Mouse (Mus musculus) embryonic facial prominence, embryonic 11.5 days (tissue): ENCODE data around the gene Dysf. TPM values are rescaled to one million over a fixed set of nuclear protein-coding genes. Genes with fewer than 3 reads are reported as not detected.
A peak's percentile ranks its signal among the peaks of the same experiment; 100 is the strongest.

Experiments
- ATAC-seq: fragments of 200-750 bp; cut with Nextera tagmentation; replicated peaks from 2 replicates; pipeline ENCODE4 v1.8.0; 2017; ENCODE audit warnings: low read depth; ENCODE audit not compliant: insufficient number of reproducible peaks, low FRiP score, low TSS enrichment
- DNase-seq: peaks from one replicate; pipeline ENCODE4 v3.0.0-alpha.2; 2015; ENCODE audit warnings: low spot score
- H3K27ac ChIP-seq: fragments of 300-500 bp; sonication (generic); replicated peaks from 2 replicates; pipeline ENCODE4 v1.5.1; 2014; ENCODE audit warnings: mild to moderate bottlenecking, low read depth, low read length, control low read depth
- H3K27me3 ChIP-seq: fragments of 300-500 bp; sonication (generic); 2 replicates; pipeline ENCODE4 v1.6.1; 2014; ENCODE audit warnings: mild to moderate bottlenecking, low read length, moderate library complexity, mixed read lengths; ENCODE audit not compliant: control insufficient read depth, insufficient read depth
- H3K36me3 ChIP-seq: fragments of 300-500 bp; sonication (generic); replicated peaks from 2 replicates; pipeline ENCODE4 v1.6.1; 2014; ENCODE audit warnings: low read depth, mild to moderate bottlenecking, low read length, moderate library complexity, mixed read lengths; ENCODE audit not compliant: control insufficient read depth, insufficient read depth
- H3K4me1 ChIP-seq: fragments of 300-500 bp; sonication (generic); 2 replicates; pipeline ENCODE4 v1.6.1; 2014; ENCODE audit warnings: low read length, mixed read lengths; ENCODE audit not compliant: control insufficient read depth, insufficient read depth
- H3K4me2 ChIP-seq: fragments of 300-500 bp; sonication (generic); 2 replicates; pipeline ENCODE4 v1.6.1; 2014; ENCODE audit warnings: low read depth, mild to moderate bottlenecking, control low read depth, low read length, moderate library complexity
- H3K4me3 ChIP-seq: fragments of 300-500 bp; sonication (generic); 2 replicates; pipeline ENCODE4 v1.5.1; 2014; ENCODE audit warnings: low read depth, low read length, control low read depth
- H3K9ac ChIP-seq: fragments of 300-500 bp; sonication (generic); replicated peaks from 2 replicates; pipeline ENCODE4 v1.6.1; 2014; ENCODE audit warnings: mild to moderate bottlenecking, control low read depth, low read length
- H3K9me3 ChIP-seq: fragments of 300-500 bp; sonication (generic); replicated peaks from 2 replicates; pipeline ENCODE4 v1.6.1; 2016; ENCODE audit warnings: mild to moderate bottlenecking, low read length, inconsistent platforms, mixed read lengths; ENCODE audit not compliant: control insufficient read depth
- WGBS: fragments of 180-500 bp; shearing (Covaris S2); extraction: QIAGEN DNeasy Blood & Tissue Kit; methylation state at CpG from one replicate; pipeline ENCODE4 v1.1.7; 2014; 5-methylcytosine and 5-hydroxymethylcytosine counted together
- polyA plus RNA-seq: library from polyadenylated mRNA; unstranded; fragments of >200 nt; fragmentation: Nextera tagmentation; extraction: Ambion mirVana; gene quantifications from 2 replicates; pipeline ENCODE4 v1.2.1, GENCODE M21; 2014

The Dysf gene
- polyA plus RNA-seq, 1 experiment from 2014 or later = 7.8 TPM

- Histone ChIP-seq H3K4me3 (no peak overlapping the region), H3K4me2 (no peak overlapping the region), H3K9me3 (no peaks in the 10 kb centered on the region), H3K9ac (no peak overlapping the region), H3K36me3 (no peaks in the 10 kb centered on the region), H3K27me3 (no peaks in the 10 kb centered on the region), H3K4me1 (peaks cover 11% of the 10 kb centered on the region; the same call in 1 of the 2 replicates), H3K27ac (no peak overlapping the region)
- DNase-seq = no peak
- 55% methylated on average over 7 of the region's 7 CpGs for WGBS
- ATAC-seq = peak; percentile 12; the same call in 1 of the 2 replicates
These were observed 222.7 kb downstream of the Dysf start for GRCm38 (mm10) chr6:84231108-84231507.

- Histone ChIP-seq H3K9me3 (no peaks in the 10 kb centered on the region), H3K27me3 (no peaks in the 10 kb centered on the region), H3K27ac (no peak overlapping the region), H3K4me2 (no peak overlapping the region), H3K4me3 (no peak overlapping the region), H3K4me1 (peaks cover 11% of the 10 kb centered on the region; the same call in 1 of the 2 replicates), H3K9ac (no peak overlapping the region), H3K36me3 (no peaks in the 10 kb centered on the region)
- WGBS = 52% methylated on average over 8 of the region's 8 CpGs
- no peak for DNase-seq
- ATAC-seq = no peak
These were observed 223.8 kb downstream of the Dysf start for GRCm38 (mm10) chr6:84232063-84232760.

- H3K9ac ChIP-seq = no peak overlapping the region
- no peaks in the 10 kb centered on the region for H3K36me3 ChIP-seq
- H3K4me1 ChIP-seq = peaks cover 8% of the 10 kb centered on the region; the same call in 1 of the 2 replicates
- WGBS = 52% methylated on average over 6 of the region's 6 CpGs
- H3K9me3 ChIP-seq = no peaks in the 10 kb centered on the region
- ATAC-seq (no peak), DNase-seq (no peak)
- no peak overlapping the region for H3K27ac ChIP-seq
- no peak overlapping the region for H3K4me3 ChIP-seq
- H3K27me3 ChIP-seq = no peaks in the 10 kb centered on the region
- H3K4me2 ChIP-seq = no peak overlapping the region
These were observed 225.4 kb downstream of the Dysf start for GRCm38 (mm10) chr6:84233783-84234182.

GRCm38 (mm10) chr6:84235365-84235764, 227.0 kb downstream of the Dysf start:
- Histone ChIP-seq H3K27me3 (no peaks in the 10 kb centered on the region), H3K27ac (no peak overlapping the region), H3K36me3 (no peaks in the 10 kb centered on the region), H3K4me1 (peaks cover 4% of the 10 kb centered on the region; the same call in 1 of the 2 replicates), H3K9ac (no peak overlapping the region), H3K4me2 (no peak overlapping the region), H3K9me3 (no peaks in the 10 kb centered on the region), H3K4me3 (no peak overlapping the region)
- no peak for ATAC-seq
- DNase-seq = no peak
- 87% methylated on average over 2 of the region's 2 CpGs for WGBS

- DNase-seq = no peak
- no peak overlapping the region for H3K9ac ChIP-seq
- ATAC-seq = no peak
- no peak overlapping the region for H3K27ac ChIP-seq
- H3K9me3 ChIP-seq = no peaks in the 10 kb centered on the region
- no peak overlapping the region for H3K4me3 ChIP-seq
- no peaks in the 10 kb centered on the region for H3K4me1 ChIP-seq
- no peak overlapping the region for H3K4me2 ChIP-seq
- no peaks in the 10 kb centered on the region for H3K36me3 ChIP-seq
- H3K27me3 ChIP-seq = no peaks in the 10 kb centered on the region
- 93% methylated on average over 3 of the region's 3 CpGs for WGBS
These were observed 235.0 kb downstream of the Dysf start for GRCm38 (mm10) chr6:84243385-84243784.

GRCm38 (mm10) chr6:84246101-84246760, 237.8 kb downstream of the Dysf start:
- Histone ChIP-seq H3K27ac (no peak overlapping the region), H3K4me1 (no peaks in the 10 kb centered on the region), H3K4me2 (no peak overlapping the region), H3K4me3 (no peak overlapping the region), H3K9me3 (no peaks in the 10 kb centered on the region), H3K9ac (no peak overlapping the region), H3K27me3 (no peaks in the 10 kb centered on the region), H3K36me3 (no peaks in the 10 kb centered on the region)
- WGBS = 56% methylated on average over 4 of the region's 4 CpGs
- ATAC-seq (no peak), DNase-seq (peak; percentile 29)

- ATAC-seq (no peak), DNase-seq (no peak)
- Histone ChIP-seq H3K27ac (no peak overlapping the region), H3K9me3 (no peaks in the 10 kb centered on the region), H3K27me3 (no peaks in the 10 kb centered on the region), H3K4me3 (no peak overlapping the region), H3K4me2 (no peak overlapping the region), H3K9ac (no peak overlapping the region), H3K4me1 (no peaks in the 10 kb centered on the region), H3K36me3 (no peaks in the 10 kb centered on the region)
- WGBS = 34% methylated on average over 5 of the region's 5 CpGs
These were observed 238.6 kb downstream of the Dysf start for GRCm38 (mm10) chr6:84246979-84247378.
